Mouse (Mus musculus) bone marrow, adult 2 months (tissue): ENCODE data around the gene Klhdc10. TPM values are rescaled to one million over a fixed set of nuclear protein-coding genes. Genes with fewer than 3 reads are reported as not detected.

Experiments
- H3K27ac ChIP-seq: fragments of 200-500 bp; 2 replicates; pipeline ENCODE4 v1.5.1; 2012; ENCODE audit warnings: low read depth, mild to moderate bottlenecking, control low read depth, inconsistent platforms, low read length; ENCODE audit not compliant: control insufficient read depth, poor library complexity, insufficient read depth
- H3K4me1 ChIP-seq: fragments of 200-500 bp; 2 replicates; pipeline ENCODE4 v1.6.1; 2011; ENCODE audit warnings: low read length; ENCODE audit not compliant: control insufficient read depth, insufficient read depth
- H3K4me3 ChIP-seq: fragments of 200-500 bp; replicated peaks from 2 replicates; pipeline ENCODE3; 2011; ENCODE audit warnings: mild to moderate bottlenecking, low read depth, low read length, control low read depth; ENCODE audit not compliant: control insufficient read depth
- CTCF ChIP-seq: fragments of 200-500 bp; IDR thresholded peaks from 2 replicates; pipeline ENCODE4 v1.5.1; 2011; ENCODE audit warnings: low read length, control low read depth; ENCODE audit not compliant: control insufficient read depth, insufficient read depth
- POLR2A ChIP-seq: fragments of 200-500 bp; IDR thresholded peaks from 2 replicates; pipeline ENCODE4 v1.6.1; 2011; ENCODE audit warnings: low read depth, mild to moderate bottlenecking, control low read depth, low read length, borderline replicate concordance; ENCODE audit not compliant: control insufficient read depth
- WGBS: fragments of 180-500 bp; shearing (Covaris S2); methylation state at CpG from one replicate; pipeline ENCODE4 v1.1.7; 2018; 5-methylcytosine and 5-hydroxymethylcytosine counted together
- polyA plus RNA-seq: library from polyadenylated mRNA; stranded (reverse); fragments of >200 nt; gene quantifications from 2 replicates; pipeline ENCODE4 v1.2.4, GENCODE M21; 2011; ENCODE audit warnings: low replicate concordance; ENCODE audit not compliant: missing spikeins, insufficient read depth, insufficient read length

The Klhdc10 gene
- polyA plus RNA-seq, 1 experiment = 15.5 TPM

- TF ChIP-seq POLR2A (no peak), CTCF (no peak)
- no peak overlapping the region for H3K4me3 ChIP-seq
- H3K4me1 ChIP-seq = no peaks in the 10 kb centered on the region; the same call in 1 of the 2 replicates
- no peak overlapping the region for H3K27ac ChIP-seq
- WGBS = 85% methylated on average over 5 of the region's 5 CpGs
These were observed 57.0 kb downstream of the Klhdc10 start for GRCm38 (mm10) chr6:30458626-30459025.

- no peak overlapping the region for H3K27ac ChIP-seq
- no peak for TF ChIP-seq POLR2A
- no peak for TF ChIP-seq CTCF
- no peaks in the 10 kb centered on the region; the same call in 1 of the 2 replicates for H3K4me1 ChIP-seq
- peak overlapping the region; percentile 59 for H3K4me3 ChIP-seq
- 75% methylated on average over 16 of the region's 16 CpGs for WGBS
These were observed 57.5 kb downstream of the Klhdc10 start for GRCm38 (mm10) chr6:30459056-30459747.

DNA sequence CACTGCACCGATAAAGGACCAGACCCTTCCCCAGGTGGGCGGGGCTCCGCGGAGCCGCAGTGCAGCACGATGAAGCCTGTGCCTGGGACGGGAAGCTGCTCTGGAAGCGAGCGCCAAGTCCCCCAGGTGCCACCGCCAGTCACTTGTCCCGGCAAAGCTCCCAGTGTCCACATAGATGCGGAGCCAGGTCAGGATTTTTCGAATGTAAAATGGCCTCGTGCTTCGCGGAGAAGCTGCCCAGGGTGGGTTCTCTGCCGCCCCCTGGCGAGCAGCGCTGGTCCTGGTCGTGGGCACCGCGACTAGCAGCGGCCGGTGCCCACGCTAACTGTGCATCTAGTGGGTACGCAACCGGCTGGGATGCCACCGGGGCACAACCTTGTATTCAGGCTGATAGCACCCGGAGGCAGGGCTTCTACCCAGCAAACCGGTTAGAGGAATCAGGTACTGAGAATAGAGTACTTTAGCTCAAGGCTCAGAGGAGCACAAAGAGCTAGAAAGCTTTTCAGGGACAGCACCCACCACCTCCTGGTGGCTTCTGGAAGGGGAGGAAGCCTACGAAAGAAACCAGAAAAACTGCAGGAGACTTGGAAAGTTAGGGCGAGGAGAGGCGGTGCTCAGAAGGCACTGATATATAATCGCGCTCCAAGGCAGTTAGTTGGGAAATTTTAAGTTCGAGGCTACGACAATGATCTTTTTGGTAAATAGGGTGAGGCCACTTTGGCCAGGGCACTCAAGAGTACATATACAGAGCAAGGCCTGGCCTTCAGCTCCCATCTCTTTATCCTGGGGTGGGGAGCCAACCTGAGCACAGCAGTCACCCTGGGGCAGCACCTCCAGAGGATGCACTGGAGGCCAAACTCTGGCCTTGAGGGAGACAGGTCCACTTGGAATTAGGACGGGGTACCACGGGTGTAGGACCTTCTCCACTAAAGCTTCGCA lies 58.4 kb downstream of the Klhdc10 start:
- H3K4me1 ChIP-seq = no peaks in the 10 kb centered on the region; the same call in 1 of the 2 replicates
- 10% methylated on average over 40 of the region's 40 CpGs for WGBS
- peak overlapping the region; percentile 59 for H3K4me3 ChIP-seq
- no peak overlapping the region for H3K27ac ChIP-seq
- TF ChIP-seq CTCF (peak; percentile 88), POLR2A (no peak)

GRCm38 (mm10) chr6:30460750-30461446 lies 59.2 kb downstream of the Klhdc10 start:
- TF ChIP-seq CTCF = no peak
- no peak for TF ChIP-seq POLR2A
- Histone ChIP-seq H3K27ac (no peak overlapping the region), H3K4me3 (no peak overlapping the region), H3K4me1 (no peaks in the 10 kb centered on the region; the same call in 1 of the 2 replicates)
- 33% methylated on average over 19 of the region's 19 CpGs for WGBS

DNA sequence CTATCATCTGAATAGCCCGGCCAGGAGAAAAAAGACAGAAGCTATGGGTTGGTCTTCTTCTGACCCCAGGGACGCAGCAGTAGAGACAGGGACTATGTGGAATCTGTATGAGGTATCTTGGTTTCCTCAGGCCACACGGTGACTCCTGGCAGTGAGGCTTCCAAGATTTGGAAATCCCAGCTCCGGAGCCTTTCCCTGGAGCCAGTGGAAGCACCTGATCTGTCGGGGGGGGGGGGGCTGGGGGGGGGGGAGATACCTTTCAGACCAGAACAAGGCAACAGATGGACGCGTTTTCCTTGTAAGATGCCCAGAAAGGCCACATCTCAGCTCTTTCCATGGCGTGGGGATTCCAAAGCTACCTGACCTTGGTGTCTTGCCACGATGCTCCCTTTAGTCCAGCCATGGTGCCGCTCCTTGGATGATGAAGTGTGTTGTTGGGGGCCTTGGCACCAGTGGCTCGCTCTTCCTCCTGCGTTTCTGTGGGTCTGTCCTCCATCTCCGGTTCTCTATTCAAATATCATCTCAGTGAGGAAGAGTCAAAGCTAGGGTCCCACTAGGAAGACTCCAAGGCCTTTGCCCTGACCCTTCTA lies 60.2 kb downstream of the Klhdc10 start:
- H3K27ac ChIP-seq = no peak overlapping the region
- 78% methylated on average over 13 of the region's 13 CpGs for WGBS
- no peak overlapping the region for H3K4me3 ChIP-seq
- H3K4me1 ChIP-seq = no peaks in the 10 kb centered on the region; the same call in 1 of the 2 replicates
- no peak for TF ChIP-seq POLR2A
- no peak for TF ChIP-seq CTCF

DNA sequence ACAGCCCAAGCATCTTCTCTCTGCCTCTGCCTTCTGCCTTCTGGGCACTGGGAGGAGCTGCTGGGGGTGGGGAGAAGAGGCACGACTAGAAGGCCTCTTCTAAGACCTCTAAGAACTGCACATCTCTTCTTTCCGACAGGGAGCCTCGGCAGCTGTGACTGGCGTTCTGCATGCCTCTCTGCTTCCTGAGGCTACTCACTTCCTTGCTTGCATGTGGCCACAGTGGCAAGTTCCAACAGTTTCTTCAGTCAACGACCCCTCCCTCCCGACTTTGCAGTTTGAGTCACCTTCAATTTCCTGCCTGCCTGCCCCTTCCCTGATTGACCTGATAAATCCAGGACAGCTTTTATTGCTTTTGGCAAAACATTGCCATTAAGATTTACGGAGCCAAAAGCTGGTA lies 61.2 kb downstream of the Klhdc10 start:
- Histone ChIP-seq H3K4me1 (no peaks in the 10 kb centered on the region; the same call in 1 of the 2 replicates), H3K4me3 (no peak overlapping the region), H3K27ac (no peak overlapping the region)
- 23% methylated on average over 7 of the region's 7 CpGs for WGBS
- TF ChIP-seq CTCF = no peak
- TF ChIP-seq POLR2A = no peak

GRCm38 (mm10) chr6:30465586-30465985 lies 63.9 kb downstream of the Klhdc10 start:
- 77% methylated on average over 11 of the region's 11 CpGs for WGBS
- Histone ChIP-seq H3K4me3 (no peak overlapping the region), H3K4me1 (no peaks in the 10 kb centered on the region), H3K27ac (no peak overlapping the region)
- TF ChIP-seq POLR2A (no peak), CTCF (no peak)
